Mouse (Mus musculus) liver, embryonic 16.5 days (tissue): Measurements from ENCODE around the gene Dad1. TPM values are rescaled to one million over a fixed set of nuclear protein-coding genes. Genes with fewer than 3 reads are reported as not detected.
"Not testable (repeated sequence)": the region's sequence is repeated elsewhere in the genome, so short reads cannot be mapped to it uniquely, and the experiment has no call there.

Experiments used
- ATAC-seq: fragments of 200-750 bp; cut with Nextera tagmentation; 2 replicates; pipeline ENCODE4 v1.8.0; 2017; ENCODE audit warnings: low read depth, mild to moderate bottlenecking, moderate number of reproducible peaks, moderate library complexity
- H3K27ac ChIP-seq: fragments of 300-500 bp; sonication (generic); 2 replicates; pipeline ENCODE4 v1.5.1; 2014; ENCODE audit warnings: mild to moderate bottlenecking, low read length
- H3K27me3 ChIP-seq: fragments of 300-500 bp; sonication (generic); 2 replicates; pipeline ENCODE4 v1.6.1; 2014; ENCODE audit warnings: low read depth, low read length, mixed read lengths; ENCODE audit not compliant: control insufficient read depth, insufficient read depth
- H3K36me3 ChIP-seq: fragments of 300-500 bp; sonication (generic); 2 replicates; pipeline ENCODE4 v1.6.1; 2014; ENCODE audit warnings: mild to moderate bottlenecking; ENCODE audit not compliant: control insufficient read depth, insufficient read depth
- H3K4me1 ChIP-seq: fragments of 300-500 bp; sonication (generic); 2 replicates; pipeline ENCODE4 v1.6.1; 2014; ENCODE audit warnings: low read depth, low read length, mixed read lengths; ENCODE audit not compliant: control insufficient read depth
- H3K4me2 ChIP-seq: fragments of 300-500 bp; sonication (generic); 2 replicates; pipeline ENCODE4 v1.6.1; 2014; ENCODE audit warnings: low read depth, low read length, mixed read lengths
- H3K4me3 ChIP-seq: fragments of 300-500 bp; sonication (generic); 2 replicates; pipeline ENCODE4 v1.5.1; 2014; ENCODE audit warnings: low read depth, mild to moderate bottlenecking, low read length
- H3K9ac ChIP-seq: fragments of 300-500 bp; sonication (generic); 2 replicates; pipeline ENCODE4 v1.6.1; 2014; ENCODE audit warnings: low read depth, low read length
- H3K9me3 ChIP-seq: fragments of 300-500 bp; sonication (generic); replicated peaks from 2 replicates; pipeline ENCODE4 v1.6.1; 2016; ENCODE audit warnings: low read length; ENCODE audit not compliant: control insufficient read depth
- WGBS: fragments of 180-500 bp; shearing (Covaris S2); extraction: QIAGEN DNeasy Blood & Tissue Kit; methylation state at CpG from one replicate; pipeline ENCODE4 v1.1.7; 2014; ENCODE audit not compliant: insufficient replicate concordance; 5-methylcytosine and 5-hydroxymethylcytosine counted together
- polyA plus RNA-seq: library from polyadenylated mRNA; unstranded; fragments of >200 nt; fragmentation: Nextera tagmentation; extraction: Ambion mirVana; gene quantifications from 2 replicates; pipeline ENCODE4 v1.2.1, GENCODE M21; 2015

The Dad1 gene
- polyA plus RNA-seq, 1 experiment from 2014 or later = 226 TPM

GRCm38 (mm10) chr14:54229849-54230248 lies 24.1 kb downstream of the Dad1 start:
- H3K27ac ChIP-seq, H3K27me3 ChIP-seq, ATAC-seq, H3K9me3 ChIP-seq, H3K4me2 ChIP-seq, H3K36me3 ChIP-seq, H3K4me3 ChIP-seq, H3K9ac ChIP-seq: not testable (repeated sequence)
- H3K4me1 ChIP-seq = peaks cover 35% of the 10 kb centered on the region
- WGBS = 58% methylated on average over 3 of the region's 4 CpGs

GRCm38 (mm10) chr14:54228933-54229713 lies 24.8 kb downstream of the Dad1 start:
- Histone ChIP-seq H3K4me1 (peaks cover 35% of the 10 kb centered on the region), H3K27ac (no peak overlapping the region), H3K4me2 (no peak overlapping the region), H3K9ac (no peak overlapping the region), H3K27me3 (no peaks in the 10 kb centered on the region), H3K9me3 (no peaks in the 10 kb centered on the region), H3K4me3 (no peak overlapping the region), H3K36me3 (no peaks in the 10 kb centered on the region)
- 28% methylated on average over 25 of the region's 25 CpGs for WGBS
- no peak for ATAC-seq

GRCm38 (mm10) chr14:54228501-54228900 lies 25.4 kb downstream of the Dad1 start:
- 31% methylated on average over 7 of the region's 7 CpGs for WGBS
- no peak overlapping the region; the same call in 1 of the 2 replicates for H3K9ac ChIP-seq
- peak overlapping the region; percentile 81 for H3K4me2 ChIP-seq
- H3K27me3 ChIP-seq = no peaks in the 10 kb centered on the region
- no peaks in the 10 kb centered on the region for H3K36me3 ChIP-seq
- no peak for ATAC-seq
- H3K27ac ChIP-seq = no peak overlapping the region
- no peaks in the 10 kb centered on the region for H3K9me3 ChIP-seq
- H3K4me3 ChIP-seq = peak overlapping the region; percentile 52
- peaks cover 32% of the 10 kb centered on the region for H3K4me1 ChIP-seq

DNA sequence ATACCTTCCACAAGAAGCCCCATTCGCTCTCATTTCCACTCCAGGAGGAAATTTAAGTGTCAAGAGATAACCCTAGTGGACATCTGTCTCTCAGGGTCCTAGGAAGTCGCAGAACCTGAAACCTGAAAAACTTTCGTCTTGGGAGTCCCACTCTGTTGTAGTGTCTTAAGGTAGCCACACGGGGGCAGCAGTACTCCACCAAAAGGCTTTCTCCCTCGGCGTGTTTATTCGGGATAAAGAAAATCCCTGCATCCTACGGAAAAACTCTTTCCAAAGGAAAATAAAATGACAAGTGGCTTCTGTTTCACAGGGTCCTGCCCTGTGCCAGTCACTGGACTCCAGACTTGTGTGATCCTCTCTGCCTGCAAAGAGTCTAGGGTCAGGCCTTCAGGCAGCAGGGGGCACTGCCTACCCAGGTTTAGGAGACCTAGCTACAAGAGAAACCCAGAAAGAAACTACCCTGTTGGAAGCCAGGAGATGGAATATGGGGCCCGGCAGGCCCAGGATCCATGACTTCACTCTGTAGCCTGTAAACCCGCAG lies 25.9 kb downstream of the Dad1 start:
- Histone ChIP-seq H3K36me3 (no peaks in the 10 kb centered on the region), H3K4me3 (peak overlapping the region; percentile 52), H3K4me2 (peak overlapping the region; percentile 81), H3K27ac (peak overlapping the region; percentile 60), H3K9me3 (no peaks in the 10 kb centered on the region), H3K27me3 (no peaks in the 10 kb centered on the region), H3K4me1 (peaks cover 27% of the 10 kb centered on the region), H3K9ac (peak overlapping the region; percentile 53)
- under 1% methylated on average over 10 of the region's 10 CpGs for WGBS
- peak; percentile 40 for ATAC-seq

- peak overlapping the region; percentile 60 for H3K27ac ChIP-seq
- H3K4me2 ChIP-seq = peak overlapping the region; percentile 81
- 4% methylated on average over 16 of the region's 16 CpGs for WGBS
- no peaks in the 10 kb centered on the region for H3K27me3 ChIP-seq
- H3K9me3 ChIP-seq = no peaks in the 10 kb centered on the region
- peak; percentile 83 for ATAC-seq
- peak overlapping the region; percentile 52 for H3K4me3 ChIP-seq
- H3K9ac ChIP-seq = peak overlapping the region; percentile 53
- H3K36me3 ChIP-seq = no peaks in the 10 kb centered on the region
- peaks cover 22% of the 10 kb centered on the region for H3K4me1 ChIP-seq
Observed at GRCm38 (mm10) chr14:54226911-54227811, 26.7 kb downstream of the Dad1 start.

DNA sequence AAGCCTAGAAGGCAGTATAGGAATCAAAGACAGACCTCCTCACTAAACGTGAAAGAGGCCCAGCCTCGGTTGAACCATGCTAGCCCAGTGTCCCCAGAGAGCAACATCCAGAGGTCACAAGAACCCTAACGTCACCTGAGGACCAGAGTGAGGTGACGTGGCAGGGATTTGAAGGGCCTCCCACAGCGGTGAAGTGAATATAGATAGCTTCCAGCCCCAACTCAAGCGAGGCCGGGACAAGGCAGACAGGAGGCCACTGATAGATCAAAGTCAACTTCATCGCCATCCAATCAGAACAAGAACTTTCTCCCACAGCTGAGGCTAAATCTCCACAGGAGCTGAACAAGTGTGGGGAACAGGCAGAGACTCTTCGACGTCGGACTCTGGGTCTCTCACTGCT lies 28.2 kb downstream of the Dad1 start:
- Histone ChIP-seq H3K27ac (no peak overlapping the region), H3K4me1 (peaks cover 26% of the 10 kb centered on the region), H3K9ac (no peak overlapping the region), H3K27me3 (no peaks in the 10 kb centered on the region), H3K36me3 (no peaks in the 10 kb centered on the region), H3K9me3 (no peaks in the 10 kb centered on the region), H3K4me3 (no peak overlapping the region), H3K4me2 (no peak overlapping the region)
- WGBS = 68% methylated on average over 11 of the region's 11 CpGs
- ATAC-seq = no peak

DNA sequence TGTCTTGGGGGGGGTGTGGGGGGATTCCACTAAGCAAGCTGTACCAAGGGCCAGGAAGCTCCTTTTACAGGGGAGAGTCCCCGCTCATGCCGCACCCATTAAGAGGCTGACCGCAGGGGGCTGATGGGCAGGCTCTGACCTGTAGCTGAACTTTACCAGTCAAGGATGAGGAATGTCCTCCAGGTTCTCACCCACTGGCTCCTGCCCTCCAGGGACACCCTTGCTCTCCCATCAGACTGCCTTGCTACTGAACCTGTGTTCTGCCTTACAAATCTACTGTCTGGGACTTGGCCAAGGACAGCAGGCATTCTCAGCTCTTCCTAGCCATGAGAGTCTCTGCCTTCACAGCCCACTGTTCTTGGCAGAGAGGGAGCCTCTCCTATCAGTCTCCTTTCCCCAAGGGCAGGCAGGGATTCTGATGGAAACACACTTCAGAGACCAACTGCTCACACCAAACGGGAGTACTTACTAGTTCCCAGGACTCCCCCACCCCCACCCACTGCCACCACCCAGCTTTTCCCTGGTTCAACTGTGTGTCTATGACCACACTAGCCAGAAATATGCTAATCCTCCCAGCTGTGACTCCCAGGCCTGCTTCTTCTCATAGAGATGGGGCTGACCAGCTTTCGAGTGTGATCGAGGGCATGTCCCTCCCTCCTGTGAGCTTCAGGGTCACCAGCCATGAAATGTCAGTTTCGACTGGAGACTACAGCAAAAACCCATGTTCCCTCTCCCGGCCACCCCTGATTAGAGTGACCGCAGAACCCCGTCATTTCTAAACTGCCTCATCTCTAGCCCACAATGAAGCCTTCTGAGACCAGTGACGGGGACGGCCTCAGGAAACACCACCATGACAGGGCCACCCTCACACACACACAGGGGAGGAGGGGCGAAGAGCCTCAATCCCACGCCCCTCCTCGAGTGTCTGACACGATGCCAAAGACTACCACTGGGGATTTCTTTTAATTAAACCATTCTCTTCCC lies 29.1 kb downstream of the Dad1 start:
- H3K36me3 ChIP-seq = no peaks in the 10 kb centered on the region
- no peak for ATAC-seq
- H3K27me3 ChIP-seq = no peaks in the 10 kb centered on the region
- WGBS = 38% methylated on average over 16 of the region's 16 CpGs
- no peak overlapping the region for H3K9ac ChIP-seq
- H3K4me3 ChIP-seq = no peak overlapping the region
- H3K4me1 ChIP-seq = peaks cover 26% of the 10 kb centered on the region
- no peaks in the 10 kb centered on the region for H3K9me3 ChIP-seq
- no peak overlapping the region for H3K4me2 ChIP-seq
- H3K27ac ChIP-seq = no peak overlapping the region

DNA sequence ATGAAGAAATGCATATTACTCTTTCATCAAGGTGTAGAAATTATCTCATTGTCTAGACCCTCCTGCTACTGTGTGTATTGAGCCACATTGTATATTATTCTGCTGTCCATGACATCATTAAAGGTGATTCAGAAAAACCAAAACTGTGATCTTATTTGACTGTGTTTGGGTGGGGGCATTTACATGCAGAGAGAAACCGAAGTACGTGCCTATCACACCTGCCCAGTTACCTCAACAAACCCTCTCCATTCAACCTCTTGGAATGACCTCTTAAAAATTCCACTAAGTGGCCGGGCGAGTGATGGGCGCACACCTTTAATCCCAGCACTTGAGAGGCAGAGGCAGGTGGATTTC lies 29.9 kb downstream of the Dad1 start:
- Histone ChIP-seq H3K9ac (no peak overlapping the region), H3K4me3 (no peak overlapping the region), H3K36me3 (no peaks in the 10 kb centered on the region), H3K27ac (no peak overlapping the region), H3K27me3 (no peaks in the 10 kb centered on the region), H3K4me2 (no peak overlapping the region), H3K9me3 (no peaks in the 10 kb centered on the region), H3K4me1 (peaks cover 26% of the 10 kb centered on the region)
- no peak for ATAC-seq
- WGBS = 86% methylated on average over 5 of the region's 5 CpGs
